Mouse (Mus musculus): ENCODE results near the gene Ap5m1.

- no peak for TF ChIP-seq CTCF (IDR thresholded peaks at IDR 0.05; ENCODE audit: extremely low read depth, insufficient read length, insufficient replicate concordance, low read depth, low read length)
- no peak for TF ChIP-seq POLR2A (IDR thresholded peaks at IDR 0.05; ENCODE audit: low read depth, low read length)
Observed at GRCm38 (mm10) chr14:49128544-49129263, 62.8 kb downstream of the Ap5m1 start.
